Mouse (Mus musculus) megakaryocyte progenitor cell, adult 5-6 weeks (primary cell): Measurements from ENCODE around the gene Ttll3. TPM values are rescaled to one million over a fixed set of nuclear protein-coding genes. Genes with fewer than 3 reads are reported as not detected.

Experiments
- ATAC-seq: replicated peaks from 2 replicates; pipeline ENCODE4 v1.8.0; 2016; ENCODE audit warnings: mild to moderate bottlenecking, moderate TSS enrichment, inconsistent platforms; ENCODE audit not compliant: poor library complexity
- total RNA-seq, 2 experiments: library from RNA; stranded (forward) in 1 of 2; stranded (reverse) in 1 of 2; fragments of 157-497, 149-512 nt in 1 of 2; fragments of 200-1000 nt in 1 of 2; gene quantifications; 2 replicates each; pipeline versions ENCODE4 v1.2.3 to v1.2.4; 2015 to 2017

The Ttll3 gene
- total RNA-seq (2015) (2.5 and 4.3 TPM in 2 replicates), total RNA-seq (2017) (2.0 and 2.9 TPM in 2 replicates)

DNA sequence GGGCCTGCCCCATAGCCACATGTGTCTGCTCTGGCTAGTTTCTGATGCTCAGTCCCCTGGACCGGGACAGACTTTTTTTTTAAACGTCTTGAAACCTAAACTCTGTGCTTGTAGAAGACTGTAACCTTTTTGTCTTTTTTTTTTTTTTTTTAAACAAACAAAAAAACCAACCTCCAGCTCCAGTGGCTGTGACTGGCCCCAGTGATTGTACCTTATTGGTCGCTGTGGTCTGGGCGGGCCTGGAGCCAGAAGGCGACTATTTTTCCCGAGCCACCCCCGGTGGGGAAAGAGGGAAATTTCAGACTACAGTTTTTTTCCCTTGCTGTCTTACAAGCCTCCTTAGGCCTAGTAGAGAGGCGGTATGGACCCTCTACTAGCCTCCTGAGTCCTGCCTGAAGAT, at the start of gene Ttll3:
Gene Ttll3, plus strand, starts transcription at position 301 of the 400 bp plus-strand sequence.
- ATAC-seq: no peak

DNA sequence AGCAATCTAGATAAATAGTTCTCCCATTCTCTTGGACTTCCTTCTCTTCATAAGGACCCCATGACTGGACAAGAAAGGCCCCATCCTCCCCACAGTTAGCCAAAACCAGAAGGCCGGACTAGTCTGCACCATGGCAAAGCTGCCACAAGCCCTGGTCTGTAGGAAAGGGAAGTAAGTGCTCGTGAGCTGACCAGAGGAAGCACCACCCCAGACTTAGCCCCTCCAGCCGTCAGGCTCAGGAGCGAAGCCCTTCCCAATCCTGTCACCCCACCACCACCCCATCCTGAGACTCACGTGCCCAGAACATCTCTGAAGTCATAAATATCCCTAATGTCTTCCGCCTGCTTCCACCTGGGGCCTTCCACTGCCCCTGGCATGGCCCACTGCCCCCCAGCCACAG, 47.5 kb upstream of the Ttll3 start:
- peak; percentile 59 for ATAC-seq

DNA sequence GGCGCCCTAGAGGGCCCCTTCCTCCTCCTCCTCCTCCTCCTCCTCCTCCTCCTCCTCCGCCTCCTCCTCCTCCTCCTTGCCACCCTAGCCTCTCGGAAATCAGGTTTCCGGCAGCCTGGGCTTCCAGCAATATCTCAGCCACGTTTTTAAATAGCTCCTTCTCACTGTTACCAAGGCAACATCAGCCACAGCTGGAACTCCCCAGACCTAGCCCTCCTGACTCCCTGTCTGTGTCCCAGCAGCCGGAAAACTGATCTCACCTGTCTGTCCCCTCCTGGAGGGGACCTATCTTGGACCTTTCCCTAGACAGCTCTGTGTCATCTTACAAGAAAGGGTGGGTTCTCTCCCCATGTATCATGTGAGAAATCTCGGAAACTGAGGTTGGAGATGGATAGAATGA, 46.8 kb upstream of the Ttll3 start:
- ATAC-seq: no peak

DNA sequence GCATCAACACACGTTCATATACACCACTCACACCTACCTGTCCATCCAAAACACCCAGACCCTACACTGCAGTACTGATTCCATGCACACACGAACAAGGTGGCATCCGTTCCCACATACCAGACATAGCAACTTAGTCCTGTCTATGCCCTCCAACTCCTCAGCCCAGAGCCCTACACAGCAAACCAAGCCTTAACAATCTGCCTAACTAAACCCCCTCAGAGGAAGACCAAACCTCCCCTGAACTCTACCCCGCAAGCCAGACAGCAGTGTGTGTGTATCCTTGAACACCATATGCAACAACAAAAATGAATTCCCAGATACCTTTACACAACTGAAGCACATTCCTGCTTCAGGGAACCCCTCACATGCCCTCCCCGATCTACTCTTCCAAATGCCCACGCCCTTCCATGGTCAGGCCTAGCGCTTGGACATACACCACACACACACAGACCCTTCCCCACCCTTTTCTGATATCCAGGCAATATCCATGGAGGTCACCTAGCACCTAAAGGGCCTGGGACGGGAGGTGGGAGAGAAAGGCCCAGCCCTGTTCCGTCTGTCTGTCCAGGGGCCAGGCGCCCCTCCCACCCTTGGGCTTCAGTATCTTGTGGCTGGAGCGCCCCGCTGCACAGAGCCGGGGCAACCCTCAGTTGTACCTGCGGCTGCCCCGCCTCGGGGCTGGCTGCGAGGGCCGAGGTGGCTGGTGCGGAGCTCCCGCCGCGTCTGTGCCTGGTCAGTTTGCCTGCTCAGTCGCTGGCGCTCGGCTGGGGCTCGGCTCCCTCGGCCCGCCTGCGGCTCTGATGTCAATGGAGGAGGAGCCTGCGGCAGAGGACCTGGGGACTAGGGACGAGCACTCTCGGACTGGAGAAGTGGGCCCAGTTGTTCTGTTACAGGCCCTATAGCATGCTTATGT, 45.6 kb upstream of the Ttll3 start, which contains the start of gene Camk1:
Gene Camk1, minus strand, starts transcription at position 808 of the 916 bp plus-strand sequence.
- ATAC-seq: peak; percentile 85

DNA sequence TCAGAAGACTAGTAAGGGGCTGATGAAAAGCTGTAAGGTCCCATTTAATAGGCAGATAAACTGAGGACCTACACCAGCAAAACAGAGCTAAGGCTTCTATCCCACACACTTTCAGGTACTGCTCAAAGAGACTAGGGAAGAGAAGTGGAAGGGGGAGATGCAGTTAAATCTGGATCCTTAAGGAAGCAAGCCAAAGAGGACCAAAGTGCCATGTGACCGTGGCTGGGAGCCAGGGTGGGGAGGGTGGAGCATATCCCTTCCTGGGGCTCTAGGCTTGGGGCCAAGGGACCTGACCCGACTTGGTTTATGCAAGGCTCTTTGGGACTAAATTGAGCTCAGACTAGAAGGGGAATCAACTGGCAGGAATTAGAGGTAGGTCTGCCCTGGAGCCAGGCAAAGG, 44.7 kb upstream of the Ttll3 start:
- ATAC-seq: no peak

DNA sequence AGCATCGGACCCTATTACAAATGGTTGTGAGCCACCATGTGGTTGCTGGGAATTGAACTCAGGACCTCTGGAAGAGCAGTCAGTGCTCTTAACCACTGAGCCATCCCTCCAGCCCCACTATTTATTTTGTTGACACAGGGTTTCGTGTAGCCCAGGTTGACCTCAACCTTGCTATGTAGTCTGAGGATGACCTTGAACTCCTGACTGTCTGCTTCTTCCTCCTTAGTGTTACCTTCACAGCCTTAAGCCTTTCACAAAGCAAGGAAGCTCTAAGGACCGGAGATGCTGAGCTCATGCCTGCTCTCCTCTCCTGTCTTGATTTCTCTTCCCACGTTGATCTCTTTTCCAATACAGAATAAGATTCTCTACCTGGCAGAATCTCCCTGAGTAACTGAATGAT, 42.2 kb upstream of the Ttll3 start:
- no peak for ATAC-seq

DNA sequence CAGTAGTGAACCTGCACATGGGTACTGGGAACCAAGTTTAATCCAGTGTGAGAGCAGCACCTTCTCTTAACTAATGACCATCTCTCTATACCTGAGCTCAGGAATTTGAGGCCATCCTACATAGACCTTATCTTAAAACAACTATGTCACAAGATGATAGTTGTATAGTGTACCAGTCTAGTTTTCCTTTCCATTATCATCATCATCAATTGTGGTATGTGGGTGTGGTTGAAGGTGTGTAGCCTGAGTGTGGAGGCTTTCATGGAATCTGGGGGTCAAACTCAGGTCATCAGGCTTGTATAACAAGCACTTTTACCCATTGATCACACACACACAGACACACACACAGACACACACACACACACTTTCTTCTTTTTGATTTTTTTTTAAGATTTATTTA, 38.5 kb upstream of the Ttll3 start:
- no peak for ATAC-seq

DNA sequence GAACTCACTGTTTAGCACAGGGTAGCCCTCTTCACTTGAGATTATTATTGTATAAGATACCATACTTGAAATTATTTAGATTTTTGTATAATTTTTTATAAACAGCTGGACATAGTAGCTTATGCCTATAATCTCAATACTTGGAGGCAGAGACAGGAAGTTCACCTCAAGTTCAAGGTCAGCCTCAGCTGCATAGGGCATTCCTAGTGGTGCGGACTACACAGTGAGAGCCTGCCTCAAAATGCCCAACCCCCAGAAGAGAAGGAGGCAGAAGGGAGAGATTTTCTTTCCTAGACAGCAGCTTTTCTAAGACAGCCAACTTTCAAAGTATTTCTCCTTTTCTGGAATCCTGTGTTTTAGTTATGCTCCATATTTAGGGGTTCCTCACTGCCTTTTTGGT, 37.9 kb upstream of the Ttll3 start:
- no peak for ATAC-seq

DNA sequence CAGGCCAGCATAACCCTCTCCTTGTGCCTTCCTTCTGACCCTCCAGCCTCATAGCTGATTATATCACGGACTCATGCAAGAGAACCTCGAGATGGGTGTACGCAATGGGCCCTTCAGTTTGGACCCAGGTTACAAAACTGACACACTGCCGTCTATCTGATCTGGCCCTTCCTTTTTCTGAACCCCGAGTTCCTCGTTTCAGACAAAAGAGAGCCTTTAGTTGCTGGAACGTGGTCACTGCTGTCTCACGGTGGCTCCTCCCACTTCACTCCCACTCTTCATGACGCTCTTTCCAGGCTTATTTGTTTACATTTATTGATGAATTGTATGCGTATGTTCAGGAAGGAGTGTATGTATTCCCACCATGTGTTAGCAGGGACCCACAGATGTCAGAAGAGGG, 37.4 kb upstream of the Ttll3 start:
- ATAC-seq: peak; percentile 83

DNA sequence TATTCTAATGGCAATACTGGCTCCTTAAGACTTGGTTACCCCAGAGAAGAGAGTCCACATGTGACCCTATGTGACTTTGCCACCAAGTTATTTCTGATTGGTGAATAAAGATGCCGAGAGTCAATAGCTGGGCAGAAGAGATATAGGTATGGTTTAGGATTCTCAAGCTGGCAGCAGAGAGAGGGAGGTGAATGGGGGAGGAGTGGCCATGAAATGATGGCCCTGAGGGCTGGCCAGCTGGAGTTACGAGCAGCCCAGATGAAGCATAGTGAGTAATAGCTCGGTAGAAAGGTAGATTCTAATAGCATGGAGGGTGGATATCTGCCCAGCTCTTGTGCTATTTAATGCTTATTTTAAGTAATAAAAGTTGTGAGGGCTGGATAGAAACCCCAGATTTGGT, 36.2 kb upstream of the Ttll3 start:
- no peak for ATAC-seq

DNA sequence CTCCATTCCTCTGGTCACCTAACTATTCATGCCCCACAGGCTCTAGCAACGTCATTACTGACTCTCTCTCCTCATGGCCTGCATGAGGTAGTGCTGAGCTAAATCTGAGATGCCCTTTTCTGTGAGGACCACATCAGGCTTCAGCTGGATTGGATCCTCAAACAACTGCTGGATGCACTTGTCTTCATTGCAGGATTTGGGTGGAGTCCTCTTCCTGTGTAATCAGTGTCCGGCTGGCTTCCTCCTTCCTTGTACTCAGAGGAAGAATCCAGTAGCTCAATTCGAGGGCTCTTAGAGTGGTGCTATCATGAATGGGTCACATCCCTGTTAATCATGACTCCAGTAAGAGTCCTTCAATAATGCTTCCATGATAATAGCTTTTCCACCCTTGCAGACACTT, 35.4 kb upstream of the Ttll3 start:
- no peak for ATAC-seq

DNA sequence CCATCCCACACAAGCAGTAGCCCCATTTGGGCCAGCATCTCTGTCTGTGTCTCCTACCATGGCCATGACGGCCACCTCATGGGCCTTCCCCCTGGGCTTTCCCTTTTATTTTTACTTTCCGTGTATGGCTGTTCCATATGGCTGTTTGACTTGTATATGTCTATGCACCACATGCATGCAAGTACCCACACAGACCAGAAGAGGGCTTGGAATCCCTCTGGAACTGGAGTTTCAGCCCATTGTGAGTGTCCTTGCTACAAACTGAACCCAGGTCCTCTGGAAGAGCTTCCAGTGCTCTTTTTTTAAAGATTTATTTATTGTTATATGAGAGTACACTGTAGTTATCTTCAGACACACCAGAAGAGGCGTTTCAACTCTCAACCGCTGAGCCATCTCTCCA, 27.6 kb upstream of the Ttll3 start:
- ATAC-seq: no peak

DNA sequence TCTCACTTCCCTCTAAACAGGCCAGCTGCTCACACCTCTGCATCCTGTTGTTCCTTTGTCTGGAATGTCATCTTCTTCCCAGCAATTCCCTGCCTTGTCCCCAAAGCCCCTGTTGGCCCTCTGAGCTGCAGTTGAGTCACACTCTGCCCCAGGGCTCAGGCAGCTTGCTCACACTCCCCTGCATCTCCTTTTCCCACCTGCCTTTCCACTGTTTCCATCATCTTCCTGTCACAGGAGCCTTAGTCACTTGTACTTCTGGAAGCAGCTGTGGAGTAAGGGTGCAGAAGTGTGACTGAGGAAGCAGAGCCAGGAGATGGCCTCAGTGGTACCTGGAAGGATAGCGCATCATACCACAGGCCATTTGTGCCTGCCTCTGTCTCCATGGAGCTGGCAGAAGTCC, 26.8 kb upstream of the Ttll3 start:
- no peak for ATAC-seq

DNA sequence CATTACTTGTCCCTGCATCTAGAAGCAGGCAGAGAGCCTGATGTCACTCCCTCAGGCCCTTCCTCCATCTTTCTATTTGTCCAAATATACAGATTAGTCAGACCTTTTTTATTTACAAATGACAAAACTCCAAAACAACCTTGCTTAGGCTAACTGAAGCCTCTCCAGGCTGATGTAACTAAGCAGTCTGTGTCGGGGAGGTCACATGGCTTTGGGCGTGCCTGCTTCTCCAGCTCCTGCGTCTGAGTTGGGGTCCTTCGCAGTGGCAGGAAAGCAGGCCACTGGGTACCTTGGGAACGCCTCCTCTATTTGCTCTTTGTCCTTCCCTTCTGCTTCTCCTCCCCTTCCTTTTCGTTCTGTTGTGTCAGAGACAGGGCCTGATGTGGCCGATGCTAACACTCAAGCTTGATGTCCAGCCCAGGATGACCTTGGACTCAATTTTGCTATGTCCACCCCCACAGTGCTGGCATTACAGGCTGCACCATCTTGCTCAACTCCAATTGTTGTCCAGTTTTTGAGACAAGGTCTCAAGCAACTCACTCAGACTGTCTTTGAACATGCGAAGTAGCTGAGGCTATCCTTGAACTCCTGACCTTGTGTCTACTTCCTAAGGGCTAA, 24.4 kb upstream of the Ttll3 start:
- ATAC-seq: no peak

DNA sequence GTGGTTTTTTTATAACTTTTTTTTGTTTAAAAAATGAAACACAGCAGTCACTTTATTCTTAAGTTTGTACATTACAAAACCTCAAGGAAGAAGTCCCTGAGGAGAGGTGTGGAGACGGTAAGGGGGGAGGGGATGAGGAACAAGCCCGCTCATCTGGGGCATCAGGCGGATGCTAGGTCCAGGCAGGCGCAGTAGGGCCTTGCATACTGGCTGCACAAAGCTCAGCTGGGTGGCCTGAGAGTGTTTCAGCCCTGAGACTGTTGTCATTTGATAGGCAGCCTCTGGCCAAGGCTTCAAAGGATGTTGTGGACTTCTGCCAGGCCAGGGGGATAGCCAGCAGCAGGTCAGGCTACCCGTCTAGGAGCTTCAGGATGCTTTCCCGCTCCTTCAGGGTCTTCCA, 22.4 kb upstream of the Ttll3 start:
- ATAC-seq: no peak

DNA sequence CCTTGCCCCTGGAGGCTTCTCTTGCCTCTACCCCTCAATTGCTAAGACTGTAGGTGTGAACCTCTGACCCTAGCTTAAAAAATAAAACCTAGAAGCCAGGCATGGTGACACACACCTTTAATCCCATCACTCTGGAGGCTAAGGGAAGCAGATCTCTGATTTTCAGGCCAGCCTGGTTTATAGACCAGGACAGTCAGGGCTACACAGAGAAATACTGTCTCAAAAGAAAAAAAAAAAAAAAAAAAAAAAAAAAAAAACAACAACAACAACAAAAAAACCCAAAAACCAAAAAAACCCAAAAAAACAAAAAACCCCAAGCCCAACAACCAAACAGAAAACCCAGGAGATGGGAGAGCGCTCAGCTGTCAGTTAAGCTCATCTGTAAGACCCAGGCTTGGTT, 21.5 kb upstream of the Ttll3 start:
- ATAC-seq: no peak

DNA sequence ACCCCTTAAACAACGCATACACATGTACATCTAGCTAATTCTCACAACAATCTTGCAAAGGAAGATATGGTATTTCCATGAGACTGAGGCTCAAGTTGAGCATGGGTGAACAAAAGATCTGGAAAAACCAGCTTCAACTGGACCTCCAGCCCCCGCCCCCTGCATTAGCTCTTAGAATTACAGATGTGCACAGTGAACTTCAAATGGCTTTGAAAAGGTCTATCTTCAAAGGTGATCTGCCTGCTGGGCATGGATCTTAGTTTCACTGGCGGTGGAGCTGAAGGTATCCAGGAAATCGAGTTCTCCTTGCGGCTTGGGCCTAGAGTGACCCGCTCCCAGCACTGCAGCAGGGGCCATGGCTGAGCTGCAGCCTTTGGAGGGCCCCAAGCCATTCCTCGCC, 20.9 kb upstream of the Ttll3 start:
- ATAC-seq: no peak

DNA sequence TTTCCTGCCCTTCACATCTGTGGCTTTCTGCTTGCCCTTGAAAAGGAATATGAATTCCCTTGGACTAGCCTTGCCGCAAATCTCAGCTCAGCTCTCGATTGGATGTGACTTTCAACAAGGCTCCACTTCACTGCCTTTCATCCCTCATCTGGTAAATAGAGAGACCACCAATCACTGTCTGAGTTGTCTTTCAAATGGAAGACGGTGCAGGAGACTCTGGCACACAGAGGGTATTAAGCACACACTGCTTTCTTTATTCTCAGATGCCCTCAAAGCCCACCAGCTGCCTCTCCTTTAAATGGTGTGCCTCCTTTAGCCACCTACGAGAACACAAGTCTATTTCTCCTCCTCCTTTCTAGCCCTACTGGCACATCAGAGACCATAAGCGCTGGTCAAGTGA, 20.5 kb upstream of the Ttll3 start:
- no peak for ATAC-seq

DNA sequence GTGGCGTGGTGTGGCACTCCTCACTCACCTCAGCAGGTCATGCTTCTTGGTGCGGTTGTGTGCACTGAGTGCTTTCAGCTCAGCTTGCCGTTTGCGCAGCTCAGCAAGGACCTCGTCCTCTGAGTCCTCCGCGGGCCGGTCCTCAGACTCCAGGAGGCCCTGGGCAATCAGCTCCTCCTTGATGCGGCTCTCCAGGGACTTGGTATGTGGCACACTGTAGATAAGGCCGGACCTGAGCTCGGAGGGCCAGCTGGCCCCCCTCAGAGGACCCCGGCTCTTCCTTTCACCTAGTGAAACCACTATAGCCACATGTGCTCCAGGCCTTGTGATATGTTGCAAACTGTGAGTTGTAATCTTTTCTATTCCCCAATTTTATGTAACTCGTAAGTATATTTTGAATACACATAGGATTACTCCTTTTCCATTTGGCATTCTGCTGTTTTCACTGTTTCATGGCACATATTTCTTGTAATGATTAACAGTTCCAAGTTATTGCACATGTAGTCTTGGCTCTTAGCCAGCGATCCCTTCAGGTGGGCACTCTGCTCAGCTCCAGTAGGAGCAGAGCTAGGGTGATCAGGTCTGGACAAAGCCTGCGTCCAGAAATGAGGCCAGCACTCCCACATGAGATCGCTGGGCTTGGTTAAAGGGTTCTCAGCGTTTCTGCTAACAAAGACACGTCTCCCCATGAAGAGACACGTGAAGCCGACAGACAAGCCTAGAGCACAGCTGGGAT, 18.7 kb upstream of the Ttll3 start:
- ATAC-seq: no peak

DNA sequence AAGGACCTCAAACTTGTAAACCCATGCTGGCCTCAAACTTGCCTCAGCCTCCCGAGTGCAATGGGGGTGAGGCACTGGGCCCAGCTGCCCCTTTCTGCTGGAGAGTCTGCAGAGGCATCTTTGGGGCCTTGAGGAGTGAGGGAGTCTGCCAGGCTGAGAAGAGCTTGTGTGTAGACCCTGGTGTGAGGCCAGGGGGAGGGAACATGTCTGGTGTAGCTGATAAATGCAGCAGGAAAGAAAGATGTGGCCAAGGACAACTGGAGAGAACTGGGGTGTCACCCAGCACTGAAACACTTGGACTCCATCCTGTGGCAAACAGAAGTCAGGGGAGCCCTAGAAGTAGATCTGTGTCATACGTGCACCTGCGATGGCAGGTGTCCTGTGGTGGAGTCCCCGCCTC, 15.6 kb upstream of the Ttll3 start:
- ATAC-seq: peak; percentile 17

DNA sequence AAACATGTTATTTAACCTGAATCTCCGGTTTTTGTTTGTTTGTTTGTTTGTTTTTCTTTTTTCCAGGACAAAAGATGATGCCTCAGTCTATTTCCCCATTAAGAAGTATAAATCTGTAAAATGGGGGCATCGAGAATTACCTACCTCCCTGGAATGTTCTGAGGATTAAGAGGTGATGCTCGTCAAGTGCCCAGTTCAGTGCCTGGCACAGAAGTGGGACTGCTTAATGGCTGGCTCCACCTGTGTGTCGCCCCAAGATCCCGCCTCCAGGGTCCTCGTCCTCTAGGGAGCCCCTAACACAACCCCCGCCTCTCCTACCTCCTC, 11.9 kb upstream of the Ttll3 start:
- ATAC-seq: no peak
